Mouse (Mus musculus): ENCODE data around the gene Taf11. TPM values are rescaled to one million over a fixed set of nuclear protein-coding genes. Genes with fewer than 3 reads are reported as not detected.

Taf11 gene
- polyA plus RNA-seq, 1 experiment from 2014 or later: 93.9 TPM

- Histone ChIP-seq H3K27ac (peak overlapping the region; percentile 78), H3K4me3 (no peak overlapping the region), H3K4me1 (peaks cover 56% of the 10 kb centered on the region), H3K9me3 (replicated peaks) (no peaks in the 10 kb centered on the region), H3K36me3 (no peaks in the 10 kb centered on the region), H3K27me3 (ENCODE audit: low read depth, poor library complexity, severe bottlenecking) (no peaks in the 10 kb centered on the region)
- no peak for DNase-seq (ENCODE audit: low spot score)
- WGBS: 67% methylated on average over 12 of the region's 12 CpGs
These were observed 28.6 kb upstream of the Taf11 start for GRCm38 (mm10) chr17:27938121-27938754.

- Histone ChIP-seq H3K27me3 (ENCODE audit: low read depth, poor library complexity, severe bottlenecking) (no peaks in the 10 kb centered on the region), H3K4me1 (peaks cover 56% of the 10 kb centered on the region), H3K27ac (peak overlapping the region; percentile 78), H3K36me3 (no peaks in the 10 kb centered on the region), H3K9me3 (replicated peaks) (no peaks in the 10 kb centered on the region), H3K4me3 (no peak overlapping the region)
- WGBS: 84% methylated on average over 4 of the region's 4 CpGs
- no peak for DNase-seq (ENCODE audit: low spot score)
These were observed 27.5 kb upstream of the Taf11 start for GRCm38 (mm10) chr17:27937054-27937615.

DNA sequence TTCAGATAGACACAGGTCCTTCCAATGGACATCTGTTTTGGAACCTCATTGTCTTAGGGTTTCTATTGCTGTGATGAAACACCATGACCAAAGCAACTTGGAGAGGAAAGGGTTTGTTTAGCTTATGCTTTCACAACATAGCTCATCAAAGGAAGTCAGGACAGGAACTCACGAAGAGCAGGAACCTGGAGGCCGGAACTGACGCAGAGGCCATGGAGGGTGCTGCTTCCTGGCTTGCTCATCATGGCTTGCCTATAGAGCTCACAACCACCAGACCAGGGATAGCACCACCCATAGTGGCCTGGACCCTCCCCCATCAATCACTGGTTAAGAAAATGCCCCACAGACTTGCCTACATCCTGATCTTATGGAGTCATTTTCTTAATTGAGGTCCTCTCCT, 25.4 kb upstream of the Taf11 start:
- Histone ChIP-seq H3K4me1 (peaks cover 38% of the 10 kb centered on the region), H3K4me3 (no peak overlapping the region), H3K9me3 (replicated peaks) (no peaks in the 10 kb centered on the region), H3K36me3 (no peaks in the 10 kb centered on the region), H3K27ac (no peak overlapping the region), H3K27me3 (ENCODE audit: low read depth, poor library complexity, severe bottlenecking) (no peaks in the 10 kb centered on the region)
- no peak for DNase-seq (ENCODE audit: low spot score)
- WGBS: 87% methylated on average over 3 of the region's 3 CpGs

- no peak overlapping the region for H3K27ac ChIP-seq
- peaks cover 30% of the 10 kb centered on the region for H3K4me1 ChIP-seq
- H3K36me3 ChIP-seq: no peaks in the 10 kb centered on the region
- H3K27me3 ChIP-seq (ENCODE audit: low read depth, poor library complexity, severe bottlenecking): no peaks in the 10 kb centered on the region
- 95% methylated on average over 10 of the region's 10 CpGs for WGBS
- no peaks in the 10 kb centered on the region for H3K9me3 ChIP-seq (replicated peaks)
- no peak overlapping the region for H3K4me3 ChIP-seq
- DNase-seq (ENCODE audit: low spot score): no peak
These were observed 24.7 kb upstream of the Taf11 start for GRCm38 (mm10) chr17:27934136-27934910.

GRCm38 (mm10) chr17:27931826-27932225, 22.2 kb upstream of the Taf11 start:
- H3K4me1 ChIP-seq: peaks cover 5% of the 10 kb centered on the region
- H3K27ac ChIP-seq: no peak overlapping the region
- peaks cover 14% of the 10 kb centered on the region for H3K36me3 ChIP-seq
- WGBS: 89% methylated on average over 4 of the region's 4 CpGs
- DNase-seq (ENCODE audit: low spot score): no peak
- no peak overlapping the region for H3K4me3 ChIP-seq
- H3K27me3 ChIP-seq (ENCODE audit: low read depth, poor library complexity, severe bottlenecking): no peaks in the 10 kb centered on the region
- no peaks in the 10 kb centered on the region for H3K9me3 ChIP-seq (replicated peaks)

- no peak overlapping the region for H3K4me3 ChIP-seq
- no peaks in the 10 kb centered on the region for H3K27me3 ChIP-seq (ENCODE audit: low read depth, poor library complexity, severe bottlenecking)
- WGBS: 94% methylated on average over 5 of the region's 5 CpGs
- peaks cover 14% of the 10 kb centered on the region for H3K36me3 ChIP-seq
- DNase-seq (ENCODE audit: low spot score): no peak
- H3K9me3 ChIP-seq (replicated peaks): no peaks in the 10 kb centered on the region
- no peak overlapping the region for H3K27ac ChIP-seq
- H3K4me1 ChIP-seq: peaks cover 9% of the 10 kb centered on the region; the same call in 1 of the 2 replicates
These were observed 20.6 kb upstream of the Taf11 start for GRCm38 (mm10) chr17:27930291-27930690.

GRCm38 (mm10) chr17:27925504-27925903, 15.9 kb upstream of the Taf11 start:
- Histone ChIP-seq H3K4me3 (no peak overlapping the region), H3K27ac (no peak overlapping the region), H3K9me3 (replicated peaks) (no peaks in the 10 kb centered on the region), H3K27me3 (ENCODE audit: low read depth, poor library complexity, severe bottlenecking) (no peaks in the 10 kb centered on the region), H3K36me3 (peaks cover 14% of the 10 kb centered on the region), H3K4me1 (peaks cover 17% of the 10 kb centered on the region)
- WGBS: 80% methylated on average over 7 of the region's 7 CpGs
- no peak for DNase-seq (ENCODE audit: low spot score)

- H3K36me3 ChIP-seq: peaks cover 14% of the 10 kb centered on the region
- H3K9me3 ChIP-seq (replicated peaks): no peaks in the 10 kb centered on the region
- no peak for DNase-seq (ENCODE audit: low spot score)
- WGBS: 93% methylated on average over 4 of the region's 4 CpGs
- no peak overlapping the region for H3K4me3 ChIP-seq
- no peak overlapping the region for H3K27ac ChIP-seq
- H3K27me3 ChIP-seq (ENCODE audit: low read depth, poor library complexity, severe bottlenecking): no peaks in the 10 kb centered on the region
- peaks cover 17% of the 10 kb centered on the region for H3K4me1 ChIP-seq
These were observed 15.4 kb upstream of the Taf11 start for GRCm38 (mm10) chr17:27925054-27925453.

GRCm38 (mm10) chr17:27922174-27922712, 12.6 kb upstream of the Taf11 start:
- Histone ChIP-seq H3K27ac (no peak overlapping the region), H3K9me3 (replicated peaks) (no peaks in the 10 kb centered on the region), H3K4me1 (peaks cover 26% of the 10 kb centered on the region), H3K36me3 (0 out of 2 replicates have a peak, but pooled peaks cover 2% of the 10 kb centered on the region), H3K4me3 (no peak overlapping the region), H3K27me3 (ENCODE audit: low read depth, poor library complexity, severe bottlenecking) (no peaks in the 10 kb centered on the region)
- no peak for DNase-seq (ENCODE audit: low spot score)
- 85% methylated on average over 11 of the region's 11 CpGs for WGBS

DNA sequence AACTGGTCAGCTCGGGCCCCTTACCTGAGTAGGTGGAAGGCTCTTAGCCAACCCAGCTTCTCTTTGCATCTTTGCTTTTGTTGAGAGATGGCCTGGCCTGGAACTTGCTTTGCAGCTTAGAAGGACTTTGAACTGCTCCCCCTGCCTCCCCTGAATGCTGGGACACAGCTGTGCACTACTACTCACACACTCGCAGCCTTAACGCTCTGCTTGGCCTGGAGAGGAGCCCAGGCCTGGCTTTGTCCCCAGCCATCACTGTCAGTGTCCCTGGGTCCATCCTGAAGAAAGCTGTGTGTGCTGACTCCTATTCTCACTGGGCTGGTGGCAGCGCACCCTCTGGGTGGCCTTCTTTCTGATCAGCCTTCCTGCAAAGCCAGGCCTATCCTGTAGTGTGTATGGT, 11.0 kb upstream of the Taf11 start:
- 0 out of 2 replicates have a peak, but pooled peaks cover under 1% of the 10 kb centered on the region for H3K36me3 ChIP-seq
- no peak overlapping the region for H3K4me3 ChIP-seq
- peaks cover 20% of the 10 kb centered on the region for H3K4me1 ChIP-seq
- H3K27me3 ChIP-seq (ENCODE audit: low read depth, poor library complexity, severe bottlenecking): no peaks in the 10 kb centered on the region
- 88% methylated on average over 4 of the region's 4 CpGs for WGBS
- H3K27ac ChIP-seq: no peak overlapping the region
- no peaks in the 10 kb centered on the region for H3K9me3 ChIP-seq (replicated peaks)
- DNase-seq (ENCODE audit: low spot score): no peak

DNA sequence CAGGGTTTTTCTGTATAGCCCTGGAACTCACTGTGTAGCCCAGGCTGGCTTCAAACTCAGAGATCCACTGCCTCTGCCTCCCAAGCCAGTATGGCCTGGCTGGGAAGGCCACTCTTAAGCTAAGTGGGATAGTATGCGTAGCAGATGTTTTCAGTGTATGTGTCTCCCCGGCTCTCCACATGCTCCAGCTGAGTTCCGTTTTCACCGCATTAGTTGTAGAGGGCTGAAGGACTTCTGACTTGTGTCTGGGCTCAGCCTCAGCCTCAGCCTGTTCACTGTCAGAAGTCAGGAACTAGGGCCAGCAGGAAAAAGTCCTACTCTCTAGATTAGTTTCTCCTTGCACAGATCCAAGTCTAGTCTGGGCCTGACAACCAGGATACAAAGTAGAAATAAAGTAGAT, 6.7 kb upstream of the Taf11 start:
- no peaks in the 10 kb centered on the region for H3K9me3 ChIP-seq (replicated peaks)
- no peak for DNase-seq (ENCODE audit: low spot score)
- no peaks in the 10 kb centered on the region for H3K27me3 ChIP-seq (ENCODE audit: low read depth, poor library complexity, severe bottlenecking)
- H3K4me3 ChIP-seq: no peak overlapping the region
- H3K36me3 ChIP-seq: peaks cover 22% of the 10 kb centered on the region
- 84% methylated on average over 4 of the region's 4 CpGs for WGBS
- peaks cover 13% of the 10 kb centered on the region for H3K4me1 ChIP-seq
- H3K27ac ChIP-seq: no peak overlapping the region

DNA sequence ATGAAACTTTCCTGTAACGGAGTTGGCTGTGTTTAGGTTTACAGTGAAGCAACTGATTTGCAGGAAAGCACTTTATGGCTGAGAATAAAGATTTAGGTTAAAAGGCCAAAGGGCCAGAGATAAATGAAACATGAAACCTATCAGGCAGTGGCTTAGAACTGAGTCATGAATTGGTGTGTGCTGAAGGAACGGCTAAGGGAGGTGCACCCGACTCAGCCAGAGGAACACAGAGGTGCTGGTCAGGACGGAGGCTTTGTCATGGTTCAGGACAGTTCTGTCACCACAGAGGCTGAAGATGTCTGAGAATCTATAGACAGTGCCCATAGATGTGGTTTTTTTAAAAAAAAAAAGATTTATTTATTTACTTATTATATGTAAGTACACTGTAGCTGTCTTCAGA, 5.1 kb upstream of the Taf11 start:
- Histone ChIP-seq H3K9me3 (replicated peaks) (no peaks in the 10 kb centered on the region), H3K4me3 (no peak overlapping the region), H3K27ac (no peak overlapping the region), H3K27me3 (ENCODE audit: low read depth, poor library complexity, severe bottlenecking) (no peaks in the 10 kb centered on the region), H3K36me3 (peaks cover 22% of the 10 kb centered on the region), H3K4me1 (peaks cover 28% of the 10 kb centered on the region)
- no peak for DNase-seq (ENCODE audit: low spot score)
- WGBS: 84% methylated on average over 4 of the region's 4 CpGs

- Histone ChIP-seq H3K27me3 (ENCODE audit: low read depth, poor library complexity, severe bottlenecking) (no peaks in the 10 kb centered on the region), H3K4me1 (peaks cover 29% of the 10 kb centered on the region), H3K9me3 (replicated peaks) (no peaks in the 10 kb centered on the region), H3K27ac (no peak overlapping the region), H3K4me3 (no peak overlapping the region), H3K36me3 (peaks cover 22% of the 10 kb centered on the region)
- 85% methylated on average over 7 of the region's 7 CpGs for WGBS
- DNase-seq (ENCODE audit: low spot score): no peak
These were observed 1.7 kb upstream of the Taf11 start for GRCm38 (mm10) chr17:27911371-27911770.

All from limb, embryonic 10.5 days (tissue).